Mouse (Mus musculus) C2C12 (cell line): ENCODE measurements around the gene Capns1. TPM values are rescaled to one million over a fixed set of nuclear protein-coding genes. Genes with fewer than 3 reads are reported as not detected.
A peak's percentile ranks its signal among the peaks of the same experiment; 100 is the strongest.

ENCODE experiments used
- H3K27me3 ChIP-seq: one replicate; pipeline ENCODE4 v1.6.1; 2011; ENCODE audit not compliant: control insufficient read depth, insufficient read depth, insufficient read length
- H3K36me3 ChIP-seq: one replicate; pipeline ENCODE4 v1.6.1; 2011; ENCODE audit not compliant: control insufficient read depth, insufficient read depth
- H3K4me3 ChIP-seq: one replicate; pipeline ENCODE4 v1.5.1; 2011; ENCODE audit warnings: mild to moderate bottlenecking, control low read depth; ENCODE audit not compliant: poor library complexity, insufficient read depth, severe bottlenecking
- H3K79me2 ChIP-seq: one replicate; pipeline ENCODE4 v1.6.1; 2011; ENCODE audit not compliant: control insufficient read depth, insufficient read depth
- H3K79me3 ChIP-seq: one replicate; pipeline ENCODE4 v1.6.1; 2011; ENCODE audit warnings: low read depth, control low read depth
- H3ac ChIP-seq: one replicate; pipeline ENCODE3; 2011; ENCODE audit warnings: low read depth; ENCODE audit not compliant: control insufficient read depth, insufficient read length
- CEBPB ChIP-seq: IDR thresholded peaks from one replicate; pipeline ENCODE4 v1.6.1; 2011; ENCODE audit warnings: low read depth, mild to moderate bottlenecking, control low read depth, moderate library complexity
- CTCF ChIP-seq: IDR thresholded peaks from one replicate; pipeline ENCODE4 v1.5.1; 2011; ENCODE audit not compliant: control insufficient read depth, insufficient read depth, insufficient read length
- FOSL1 ChIP-seq: IDR thresholded peaks from one replicate; pipeline ENCODE4 v1.8.0; 2011; ENCODE audit warnings: mild to moderate bottlenecking, low read length; ENCODE audit not compliant: poor library complexity, insufficient read depth, severe bottlenecking
- MAX ChIP-seq: IDR thresholded peaks from one replicate; pipeline ENCODE4 v1.6.1; 2011; ENCODE audit warnings: mild to moderate bottlenecking, control low read depth
- MYOD1 ChIP-seq: IDR thresholded peaks from one replicate; pipeline ENCODE4 v1.6.1; 2011; ENCODE audit warnings: low read depth; ENCODE audit not compliant: control insufficient read depth, insufficient read length
- MYOG ChIP-seq: IDR thresholded peaks from one replicate; pipeline ENCODE4 v1.6.1; 2011; ENCODE audit not compliant: control insufficient read depth, insufficient read length; ENCODE audit errors: extremely low read depth
- USF1 ChIP-seq: IDR thresholded peaks from one replicate; pipeline ENCODE4 v1.6.1; 2011; ENCODE audit warnings: low read depth, mild to moderate bottlenecking, control low read depth, moderate library complexity
- polyA plus RNA-seq: library from polyadenylated mRNA; unstranded; fragments of >200 nt; fragmentation: generic; extraction: Trizol; gene quantifications from one replicate; pipeline ENCODE4 v1.2.1, GENCODE M21; 2012; ENCODE audit warnings: missing spikeins

Gene Capns1
- polyA plus RNA-seq, 1 experiment: 588 TPM

DNA sequence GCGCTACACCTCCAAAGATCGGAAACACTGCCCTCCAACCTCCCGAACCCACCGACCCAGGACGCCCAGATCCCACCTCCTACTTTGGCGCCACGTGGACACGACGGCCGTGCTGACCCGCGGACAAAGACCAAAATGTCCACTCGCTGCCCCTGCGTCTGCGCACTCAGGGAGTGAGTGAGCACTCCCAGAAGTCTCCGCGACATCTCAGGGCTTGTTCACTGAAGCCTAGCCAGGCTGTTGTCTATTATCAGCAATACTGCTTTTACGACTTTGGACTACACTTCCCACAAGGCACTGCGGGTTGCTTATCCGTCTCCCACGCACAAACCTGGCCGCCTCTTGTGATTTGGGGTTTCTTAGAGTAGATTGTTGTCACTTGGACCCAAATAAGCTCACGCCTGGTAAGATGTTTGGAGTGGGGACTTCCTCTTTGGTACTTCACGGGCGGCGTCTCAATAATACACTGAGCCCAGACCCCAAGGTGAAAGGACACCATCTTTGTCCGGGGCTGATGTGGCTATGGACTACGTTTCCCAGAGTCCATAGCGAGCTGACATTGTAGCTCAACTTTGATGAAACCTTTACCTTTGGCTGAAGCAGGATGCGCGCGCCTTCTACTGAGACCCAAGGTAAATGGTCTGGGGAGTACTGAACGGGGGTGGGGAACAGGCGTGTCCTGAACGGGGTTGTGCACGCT lies 28.9 kb downstream of the Capns1 start, which contains the start of gene Zfp146:
Zfp146 (minus strand) TSS at position 168 of the 700 bp plus-strand sequence.
- Histone ChIP-seq H3K27me3 (no peaks in the 10 kb centered on the region), H3K79me2 (peaks cover 49% of the 10 kb centered on the region), H3K36me3 (peaks cover 27% of the 10 kb centered on the region), H3K79me3 (peaks cover 47% of the 10 kb centered on the region), H3ac (peak within 1 kb of the TSS; percentile 79), H3K4me3 (peak within 1 kb of the TSS; percentile 81)
- peak; percentile 56 for TF ChIP-seq USF1
- TF ChIP-seq MAX: peak; percentile 93
- no peak for TF ChIP-seq MYOG

- peak overlapping the region; percentile 79 for H3ac ChIP-seq
- peaks cover 32% of the 10 kb centered on the region for H3K36me3 ChIP-seq
- peaks cover 54% of the 10 kb centered on the region for H3K79me3 ChIP-seq
- peaks cover 56% of the 10 kb centered on the region for H3K79me2 ChIP-seq
- H3K4me3 ChIP-seq: peak overlapping the region; percentile 81
- no peaks in the 10 kb centered on the region for H3K27me3 ChIP-seq
- no peak for TF ChIP-seq MYOG
Measured at GRCm38 (mm10) chr7:30168914-30169582, 29.6 kb downstream of the Capns1 start.

DNA sequence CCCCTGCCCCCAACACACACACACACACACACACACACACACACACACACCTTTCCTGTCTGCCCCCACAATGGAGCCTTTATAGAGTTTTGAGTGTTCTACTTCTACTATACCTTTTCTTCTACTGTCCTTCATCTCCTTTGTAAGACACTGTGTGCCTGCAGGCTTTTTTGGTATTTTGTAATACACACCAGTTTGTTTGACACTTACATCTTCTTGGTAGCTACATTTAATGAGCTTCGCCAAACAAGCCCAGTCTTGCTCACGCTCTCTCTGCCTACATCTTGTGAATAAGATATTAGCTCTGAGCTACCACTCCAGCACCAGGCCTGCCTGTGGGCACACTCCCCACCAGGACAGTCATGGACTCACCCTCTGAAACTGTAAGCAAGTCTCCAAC lies 33.9 kb downstream of the Capns1 start:
- Histone ChIP-seq H3K4me3 (no peak overlapping the region), H3K79me3 (peaks cover 92% of the 10 kb centered on the region), H3ac (no peak overlapping the region), H3K79me2 (peaks cover 93% of the 10 kb centered on the region), H3K27me3 (no peaks in the 10 kb centered on the region), H3K36me3 (peaks cover 75% of the 10 kb centered on the region)
- TF ChIP-seq FOSL1 (no peak), MAX (no peak), MYOG (no peak), CEBPB (no peak), CTCF (no peak), USF1 (no peak), MYOD1 (no peak)

DNA sequence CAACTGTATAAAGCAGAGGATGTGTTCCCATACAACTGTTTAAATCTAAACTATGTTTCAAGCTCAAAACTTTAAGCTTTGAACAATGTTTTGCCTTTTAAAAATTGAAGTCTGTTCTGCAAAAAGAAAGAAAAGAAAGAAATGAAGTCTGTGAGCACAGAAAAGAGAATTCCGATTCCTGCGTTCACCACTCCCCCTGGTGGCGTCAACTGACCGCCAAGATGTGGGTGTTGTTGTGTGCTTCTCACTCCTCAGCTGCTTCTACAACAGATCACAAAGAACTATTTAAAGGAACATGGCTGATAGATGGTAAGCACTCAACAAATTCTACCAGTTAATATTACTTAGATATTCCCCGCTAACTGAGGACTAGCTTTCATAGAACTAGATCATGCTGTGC lies 35.5 kb downstream of the Capns1 start:
- H3K79me3 ChIP-seq: peaks cover 90% of the 10 kb centered on the region
- H3ac ChIP-seq: no peak overlapping the region
- TF ChIP-seq MAX (no peak), MYOD1 (no peak), CTCF (no peak), FOSL1 (no peak), USF1 (no peak)
- peaks cover 91% of the 10 kb centered on the region for H3K36me3 ChIP-seq
- no peaks in the 10 kb centered on the region for H3K27me3 ChIP-seq
- no peak overlapping the region for H3K4me3 ChIP-seq
- H3K79me2 ChIP-seq: peaks cover 90% of the 10 kb centered on the region

DNA sequence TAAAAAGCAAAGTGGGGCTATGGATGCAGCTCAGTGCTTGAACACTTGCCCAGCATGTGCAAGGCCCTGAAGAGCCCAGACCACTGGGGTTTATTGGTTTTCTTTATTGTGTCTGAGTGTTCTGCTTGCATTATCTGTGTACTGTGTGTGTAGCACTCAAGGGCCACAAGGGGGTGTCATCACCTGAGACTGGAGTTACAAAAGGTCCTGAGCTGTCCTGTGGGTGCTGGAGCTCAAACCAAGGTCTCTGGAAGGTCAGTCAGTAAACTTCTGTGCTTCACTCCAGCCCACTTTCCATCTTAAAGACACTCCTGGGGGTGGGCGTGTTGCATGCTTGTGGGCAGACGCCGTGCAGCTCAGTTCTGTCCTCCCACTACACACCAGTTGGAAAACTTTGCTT lies 43.1 kb downstream of the Capns1 start:
- H3K36me3 ChIP-seq: peaks cover 36% of the 10 kb centered on the region

DNA sequence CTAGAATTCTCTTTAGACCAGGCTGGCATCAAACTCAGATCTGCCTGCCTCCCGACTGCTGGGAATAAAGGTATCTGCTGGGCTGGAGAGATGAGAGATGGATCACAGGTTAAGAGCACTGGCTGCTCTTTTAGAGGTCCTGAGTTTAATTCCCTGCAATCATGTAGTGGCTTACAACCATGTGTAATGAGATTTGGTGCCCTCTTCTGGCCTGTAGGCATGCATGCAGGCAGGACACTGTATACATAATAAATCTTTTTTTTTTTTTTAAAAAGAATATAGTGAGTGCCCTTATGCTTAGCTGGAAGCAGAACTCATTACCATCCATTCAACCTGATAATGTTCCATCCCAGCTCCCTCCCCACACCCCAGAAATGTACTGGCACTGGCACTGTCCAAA lies 44.6 kb downstream of the Capns1 start:
- Histone ChIP-seq H3ac (no peak overlapping the region), H3K79me3 (peaks cover 8% of the 10 kb centered on the region), H3K4me3 (no peak overlapping the region), H3K27me3 (no peaks in the 10 kb centered on the region), H3K79me2 (peaks cover 5% of the 10 kb centered on the region), H3K36me3 (peaks cover 22% of the 10 kb centered on the region)
- no peak for TF ChIP-seq CEBPB
- no peak for TF ChIP-seq MYOG
- no peak for TF ChIP-seq FOSL1
- no peak for TF ChIP-seq USF1
- no peak for TF ChIP-seq MYOD1
- no peak for TF ChIP-seq CTCF
- TF ChIP-seq MAX: no peak

More for the DNA sequence above, 43.1 kb downstream of the Capns1 start:
- Histone ChIP-seq H3K79me2 (peaks cover 16% of the 10 kb centered on the region), H3K79me3 (peaks cover 17% of the 10 kb centered on the region), H3K27me3 (no peaks in the 10 kb centered on the region), H3K4me3 (no peak overlapping the region), H3ac (no peak overlapping the region)
- TF ChIP-seq MYOD1: no peak
- TF ChIP-seq MAX: no peak
- TF ChIP-seq CTCF: no peak
- TF ChIP-seq FOSL1: no peak
